Mouse (Mus musculus) lung, adult 2 months (tissue): Measurements from ENCODE around the gene Igsf11.

Experiments used
- CTCF ChIP-seq: fragments of 200-500 bp; IDR thresholded peaks from 2 replicates; pipeline ENCODE4 v1.5.1; 2011; ENCODE audit warnings: mild to moderate bottlenecking, low read length, control low read depth; ENCODE audit not compliant: insufficient read depth
- POLR2A ChIP-seq: fragments of 200-500 bp; IDR thresholded peaks from 2 replicates; pipeline ENCODE4 v1.6.1; 2011; ENCODE audit warnings: low read depth, mild to moderate bottlenecking, control low read depth, low read length, borderline replicate concordance; ENCODE audit errors: extremely low read depth

DNA sequence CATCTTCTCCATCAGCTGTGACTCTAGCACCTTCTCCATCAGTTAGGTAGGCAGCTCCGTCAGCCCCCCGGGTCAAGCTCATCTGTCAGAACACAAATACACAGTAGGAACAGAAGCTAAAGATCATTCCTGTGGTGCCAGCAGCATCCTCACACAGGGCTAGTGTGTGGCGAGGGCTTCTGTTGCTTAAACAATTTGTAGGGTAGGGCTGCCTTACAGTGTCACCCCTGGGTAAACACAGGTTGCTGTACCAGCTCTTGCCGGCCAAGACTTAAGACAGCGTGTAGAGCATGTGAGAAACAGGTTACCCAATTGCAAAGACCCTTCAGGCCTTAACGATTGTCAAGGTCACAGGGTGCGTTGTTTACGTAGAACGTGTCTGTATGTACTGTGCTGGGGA lies 15.8 kb downstream of the Igsf11 start:
- TF ChIP-seq POLR2A = no peak
- no peak for TF ChIP-seq CTCF
